Mouse (Mus musculus): Measurements from ENCODE around the gene Slc25a47.
A peak's percentile ranks its signal among the peaks of the same experiment; 100 is the strongest.

Slc25a47 gene

DNA sequence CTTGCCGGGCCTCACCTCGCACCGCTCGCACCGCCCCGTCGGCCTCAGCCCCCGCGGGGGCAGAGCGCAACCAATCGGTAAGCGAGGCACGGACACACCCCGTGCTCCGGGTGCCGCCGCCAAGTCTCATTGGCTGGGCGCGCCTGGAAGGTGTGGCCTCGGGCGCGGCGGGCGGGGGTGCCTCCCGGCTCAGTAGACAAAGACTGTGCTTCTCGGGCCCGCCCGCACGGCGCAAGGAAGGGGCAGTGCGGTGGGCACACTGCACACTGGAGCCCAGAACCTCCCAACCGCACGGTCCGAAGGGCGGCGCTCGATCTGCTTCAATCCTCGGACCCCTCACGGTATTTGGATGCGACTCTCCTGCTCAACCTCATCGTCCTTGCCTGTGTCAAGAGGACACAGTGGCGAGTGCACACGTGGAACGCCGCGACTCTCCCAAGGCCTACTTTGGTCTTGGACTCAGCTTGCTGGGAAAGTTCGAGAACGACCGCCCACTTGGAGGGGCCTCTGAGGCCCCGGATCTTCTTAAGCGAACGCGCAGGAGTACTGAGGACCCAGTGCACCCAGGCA, at the start of gene Slc25a47, which contains the start of gene Slc25a29:
TSS of gene Slc25a47 (plus strand) at position 207 of the 570 bp plus-strand sequence.
TSS of gene Slc25a29 (minus strand) at position 44 of the 570 bp plus-strand sequence.
- peak; percentile 93 for DNase-seq (ENCODE audit: low read depth, low spot score)

- no peak for DNase-seq (ENCODE audit: low read depth, low spot score)
Observed at GRCm38 (mm10) chr12:108787329-108787728, 48.5 kb upstream of the Slc25a47 start.

DNA sequence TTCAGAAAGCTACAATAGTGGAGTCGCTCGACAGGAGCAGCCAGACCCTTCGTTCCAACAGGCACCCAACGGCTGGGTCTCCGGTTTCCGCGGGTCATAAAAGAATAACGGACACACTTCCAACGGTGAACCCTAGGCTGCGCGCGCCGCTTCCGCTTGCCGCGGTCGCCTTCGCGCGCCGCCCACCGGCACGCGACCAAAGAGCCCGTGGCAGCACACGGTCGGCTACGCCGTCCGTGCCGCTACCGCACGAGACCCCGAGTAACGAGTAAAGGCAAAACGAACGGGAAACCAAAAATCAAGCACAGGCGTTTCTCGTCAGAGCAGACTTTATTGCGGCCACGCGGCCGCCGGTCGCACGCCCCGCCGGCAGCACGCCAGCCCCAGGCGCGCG, 43.7 kb upstream of the Slc25a47 start:
- DNase-seq (ENCODE audit: low read depth, low spot score), result peak; percentile 85

- peak; percentile 96 for DNase-seq (ENCODE audit: low read depth, low spot score)
Observed at GRCm38 (mm10) chr12:108792546-108793452, 43.0 kb upstream of the Slc25a47 start, which contains the start of gene Yy1. Yy1 (plus strand) TSS chr12:108792973.

DNA sequence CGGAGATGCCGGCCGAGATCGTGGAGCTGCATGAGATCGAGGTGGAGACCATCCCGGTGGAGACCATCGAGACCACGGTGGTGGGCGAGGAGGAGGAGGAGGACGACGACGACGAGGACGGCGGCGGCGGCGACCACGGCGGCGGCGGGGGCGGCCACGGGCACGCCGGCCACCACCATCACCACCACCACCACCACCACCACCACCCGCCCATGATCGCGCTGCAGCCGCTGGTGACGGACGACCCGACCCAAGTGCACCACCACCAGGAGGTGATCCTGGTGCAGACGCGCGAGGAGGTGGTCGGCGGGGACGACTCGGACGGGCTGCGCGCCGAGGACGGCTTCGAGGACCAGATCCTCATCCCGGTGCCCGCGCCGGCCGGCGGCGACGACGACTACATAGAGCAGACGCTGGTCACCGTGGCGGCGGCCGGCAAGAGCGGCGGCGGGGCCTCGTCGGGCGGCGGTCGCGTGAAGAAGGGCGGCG, 42.3 kb upstream of the Slc25a47 start:
- DNase-seq (ENCODE audit: low read depth, low spot score), result no peak

DNA sequence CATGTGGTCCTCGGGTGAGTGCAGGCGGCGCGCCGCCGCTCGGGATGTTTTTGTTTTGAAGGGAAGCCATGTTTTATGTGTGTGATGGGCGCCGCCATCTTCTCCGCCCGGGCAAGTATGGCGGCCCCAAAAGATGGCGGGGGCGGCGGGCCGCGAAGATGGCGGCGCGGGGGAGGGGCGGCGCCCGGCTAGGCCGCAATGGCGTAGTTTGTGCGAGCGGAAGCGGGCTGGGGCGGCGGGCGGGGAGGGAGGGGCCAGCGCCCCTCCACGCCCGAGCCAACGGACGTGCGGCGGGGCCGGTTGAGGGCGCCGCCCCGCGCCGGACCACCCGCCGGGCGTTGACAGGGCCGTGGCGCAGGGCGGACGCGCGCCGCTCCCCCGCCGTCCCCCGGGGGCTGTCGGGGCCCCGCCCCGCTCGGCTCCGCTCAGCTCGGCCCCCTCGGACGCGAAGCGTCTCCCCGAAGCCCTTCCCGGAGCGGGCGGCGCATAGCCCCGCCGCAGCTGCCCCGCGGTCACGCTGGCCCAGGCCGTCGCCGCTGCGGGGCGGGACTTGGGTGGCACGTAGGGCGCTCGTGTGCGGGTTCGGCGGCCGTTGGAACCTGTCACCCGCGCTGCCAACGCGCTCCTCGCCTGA, 41.7 kb upstream of the Slc25a47 start:
- peak; percentile 70 for DNase-seq (ENCODE audit: low read depth, low spot score)

DNA sequence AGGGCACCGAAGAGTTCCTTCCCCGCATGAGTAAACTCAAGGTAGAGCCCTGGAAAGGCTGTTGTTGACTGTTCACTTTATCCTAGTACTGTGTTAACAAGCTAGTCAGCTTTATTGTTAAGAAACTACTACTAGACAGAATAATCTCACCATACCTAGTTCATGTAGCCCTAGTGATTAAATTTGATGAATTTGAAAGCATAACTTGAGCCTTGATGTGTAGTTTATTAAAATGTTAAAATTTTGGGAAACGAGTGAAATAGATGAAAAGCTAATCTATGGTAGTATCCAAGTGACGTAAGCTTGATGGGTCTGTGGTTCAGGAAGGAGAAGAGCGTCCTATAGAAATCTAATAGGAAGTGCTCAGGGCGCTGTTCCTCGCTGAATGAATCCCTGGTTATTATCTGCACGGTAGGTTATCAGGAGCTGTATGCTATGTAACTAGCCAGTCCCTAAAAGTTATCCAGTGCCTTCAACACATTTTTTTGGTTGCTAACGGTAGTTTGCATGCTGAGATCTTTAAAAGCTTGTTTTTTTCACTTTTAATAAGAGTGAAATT, 40.8 kb upstream of the Slc25a47 start:
- peak; percentile 48 for DNase-seq (ENCODE audit: low read depth, low spot score)

GRCm38 (mm10) chr12:108801613-108802012, 34.2 kb upstream of the Slc25a47 start:
- no peak for DNase-seq (ENCODE audit: low read depth, low spot score)

- no peak for DNase-seq (ENCODE audit: low read depth, low spot score)
Observed at GRCm38 (mm10) chr12:108804388-108804787, 31.5 kb upstream of the Slc25a47 start.

GRCm38 (mm10) chr12:108808465-108808864, 27.4 kb upstream of the Slc25a47 start:
- no peak for DNase-seq (ENCODE audit: low read depth, low spot score)

DNA sequence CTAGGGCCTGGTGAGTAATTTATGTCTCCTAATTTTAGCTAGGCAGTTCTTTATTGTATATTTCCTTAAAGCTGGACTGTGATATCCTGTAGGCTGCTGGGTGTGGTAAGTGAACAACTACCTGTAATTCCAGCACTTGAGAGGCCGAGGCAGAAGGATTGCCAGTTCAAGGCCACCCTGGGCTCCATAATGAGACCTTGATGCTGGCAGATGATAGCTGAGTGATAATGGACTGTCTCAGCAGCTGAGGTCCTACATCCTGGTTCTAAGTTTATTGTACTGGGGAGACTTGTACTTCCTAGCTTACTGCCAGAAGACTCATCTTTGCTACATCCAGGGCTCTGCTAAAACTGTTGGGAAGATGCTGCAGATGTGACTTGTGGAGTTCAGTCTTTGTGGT, 26.1 kb upstream of the Slc25a47 start:
- no peak for DNase-seq (ENCODE audit: low read depth, low spot score)

- DNase-seq (ENCODE audit: low read depth, low spot score), result no peak
Observed at GRCm38 (mm10) chr12:108810309-108810708, 25.5 kb upstream of the Slc25a47 start.

GRCm38 (mm10) chr12:108811133-108811532, 24.7 kb upstream of the Slc25a47 start:
- no peak for DNase-seq (ENCODE audit: low read depth, low spot score)

- DNase-seq (ENCODE audit: low read depth, low spot score), result no peak
Observed at GRCm38 (mm10) chr12:108812463-108812862, 23.4 kb upstream of the Slc25a47 start.

DNA sequence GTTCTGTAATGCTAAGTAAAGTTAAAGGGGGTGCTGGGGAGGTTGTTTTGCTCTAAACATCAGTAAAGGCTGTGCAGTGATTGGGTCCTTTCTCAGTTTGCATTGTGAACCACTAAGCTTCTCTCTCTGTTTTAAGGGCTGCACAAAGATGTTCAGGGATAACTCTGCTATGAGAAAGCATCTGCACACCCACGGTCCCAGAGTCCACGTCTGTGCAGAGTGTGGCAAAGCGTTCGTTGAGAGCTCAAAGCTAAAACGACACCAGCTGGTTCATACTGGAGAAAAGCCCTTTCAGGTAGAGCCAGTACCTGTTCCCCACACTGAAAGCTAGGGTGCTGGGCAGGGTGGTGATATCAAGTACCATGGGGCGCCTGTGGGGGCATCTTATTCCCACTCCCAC, 21.4 kb upstream of the Slc25a47 start:
- DNase-seq (ENCODE audit: low read depth, low spot score), result no peak

DNA sequence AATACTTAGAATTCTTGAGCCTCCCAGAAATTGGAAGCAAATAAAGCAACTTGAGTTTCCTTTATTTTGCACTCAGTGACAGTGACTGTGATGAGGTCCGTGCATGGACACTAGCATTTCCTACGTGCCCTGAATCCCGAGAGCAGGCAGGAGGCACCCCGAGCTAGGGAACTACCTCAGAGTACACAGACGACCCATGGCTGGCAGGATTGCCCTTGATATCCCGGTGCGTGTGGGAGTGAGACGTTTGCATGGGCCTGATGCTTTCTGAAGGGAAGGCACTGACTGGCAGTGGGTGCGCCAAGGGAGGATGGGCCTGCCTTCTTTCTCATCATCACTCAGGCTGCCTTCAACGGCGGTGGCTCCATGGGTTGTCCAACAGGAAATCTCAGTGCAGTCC, 19.3 kb upstream of the Slc25a47 start:
- DNase-seq (ENCODE audit: low read depth, low spot score), result no peak

- DNase-seq (ENCODE audit: low read depth, low spot score), result no peak
Observed at GRCm38 (mm10) chr12:108820461-108820860, 15.4 kb upstream of the Slc25a47 start.

- no peak for DNase-seq (ENCODE audit: low read depth, low spot score)
Observed at GRCm38 (mm10) chr12:108823036-108823435, 12.8 kb upstream of the Slc25a47 start.

DNA sequence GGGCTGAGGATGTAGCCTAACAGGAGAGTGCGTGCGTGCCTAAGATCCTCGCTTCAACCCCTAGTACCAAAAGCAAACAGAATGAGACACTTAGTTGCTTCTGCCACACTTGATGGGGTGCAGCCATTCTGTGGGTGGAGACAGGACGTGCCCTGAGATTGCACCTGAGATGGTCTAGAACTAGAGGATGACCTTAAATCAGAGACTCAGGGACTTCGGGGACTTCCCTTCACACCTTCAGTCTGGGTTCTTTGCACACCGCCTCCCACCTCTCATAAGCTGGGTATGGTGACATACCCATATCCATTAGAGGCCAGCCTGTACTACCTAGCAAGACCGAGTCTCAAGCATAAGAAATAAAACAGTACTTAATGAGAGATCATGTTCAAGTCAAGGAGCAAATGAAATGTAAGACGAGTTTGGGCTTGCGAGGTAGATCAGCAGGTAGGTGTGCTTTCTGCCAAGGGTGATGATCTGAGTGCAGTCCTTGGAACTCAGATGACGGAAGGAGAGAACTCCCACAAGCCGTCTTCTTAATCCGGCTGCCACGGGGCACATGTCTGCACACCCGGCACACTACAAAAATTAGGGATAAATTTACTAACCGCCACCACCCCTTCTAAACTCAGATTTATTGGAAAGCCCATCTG, 11.5 kb upstream of the Slc25a47 start:
- DNase-seq (ENCODE audit: low read depth, low spot score), result no peak

DNA sequence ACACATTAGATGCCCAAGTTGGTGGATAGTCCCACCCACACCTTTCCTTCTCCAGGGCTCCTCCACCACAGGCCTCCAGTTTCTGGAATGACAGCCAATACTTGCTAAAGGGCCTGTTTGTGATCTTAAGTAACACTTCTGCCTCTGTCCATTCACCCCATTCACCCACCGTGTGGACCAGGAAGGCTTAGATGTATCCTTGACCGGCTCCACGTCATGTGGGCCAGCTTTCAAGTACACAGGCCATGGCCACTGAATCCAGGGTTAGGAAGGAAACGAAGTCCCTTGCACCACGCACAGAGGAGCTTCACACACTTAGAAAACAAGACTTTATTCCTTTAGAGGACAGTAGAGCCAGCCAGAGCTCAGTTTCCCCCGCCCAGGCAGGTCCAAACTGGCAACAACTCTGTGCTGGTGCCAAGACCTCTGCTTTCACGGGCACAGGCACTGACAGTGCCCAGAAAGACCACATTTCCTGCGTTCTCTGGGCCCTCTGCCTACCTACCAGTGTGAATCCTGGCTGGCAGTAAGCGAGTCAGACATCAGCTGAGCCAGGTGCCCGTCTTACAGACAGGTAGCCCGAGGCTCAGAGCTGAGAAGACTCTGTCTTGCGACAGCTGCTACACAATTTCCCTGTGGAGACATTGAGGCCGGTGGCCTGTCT, 10.2 kb upstream of the Slc25a47 start:
- no peak for DNase-seq (ENCODE audit: low read depth, low spot score)

All from R1 (cell line).